In the genomic region with DNA sequence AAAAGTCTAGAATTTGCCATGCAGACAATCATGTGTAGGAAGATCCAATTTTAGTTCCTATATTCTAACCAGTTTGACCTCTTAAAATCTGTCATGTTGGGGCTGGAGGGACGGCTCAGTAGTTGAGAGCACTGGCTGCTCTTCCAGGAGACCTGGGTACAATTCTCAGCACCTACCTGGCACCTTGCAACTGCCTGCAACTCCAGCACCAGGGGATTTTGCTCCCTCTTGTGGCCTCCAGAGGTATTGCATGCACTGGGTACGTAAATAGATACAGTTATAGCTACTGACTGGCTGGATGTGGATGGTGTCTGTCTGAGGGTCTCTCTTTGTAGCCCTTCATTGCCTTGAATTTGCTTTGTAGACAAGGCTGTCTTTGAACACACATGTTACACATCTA, we compare ENCODE assay signal across 11 mouse cellular contexts. TPM values are rescaled to one million over a fixed set of nuclear protein-coding genes. Genes with fewer than 3 reads are reported as not detected.
DNase-seq lines count a peak whose midpoint lies in the region; ATAC-seq and TF ChIP-seq lines count a peak whose summit lies in the region.
"Had no signal": no experiment of that assay in that cellular context is flagged by ENCODE, and none has a peak within 500 bp of the region (broad histone marks: within the 10 kb centered on the region; RNA-seq: fewer than 3 reads in every experiment).

No protein-coding gene starts in this region.

- H3K4me1 ChIP-seq in intestine, postnatal 0 days (replicated peaks; ENCODE audit: control insufficient read depth, insufficient read depth, low read length), result peaks cover 3% of the 10 kb centered on the region; the same call in 1 of the 2 replicates
- H3K4me1 ChIP-seq in intestine, embryonic 16.5 days (ENCODE audit: control insufficient read depth, insufficient read depth, low read length), result peaks cover 34% of the 10 kb centered on the region
- H3K4me1 ChIP-seq in bone marrow macrophage, adult 2 months (ENCODE audit: control insufficient read depth, insufficient read depth, low read length), result no peaks in the 10 kb centered on the region
- H3K4me1 ChIP-seq in neural tube, embryonic 15.5 days, result peaks cover 44% of the 10 kb centered on the region
- peaks cover 49% of the 10 kb centered on the region for H3K4me1 ChIP-seq in forebrain, embryonic 13.5 days

- H3K27me3 ChIP-seq in intestine, postnatal 0 days (replicated peaks; ENCODE audit: control insufficient read depth, insufficient read depth, low read length), result no peaks in the 10 kb centered on the region
- no peaks in the 10 kb centered on the region for H3K27me3 ChIP-seq in intestine, embryonic 16.5 days (replicated peaks; ENCODE audit: control insufficient read depth, insufficient read depth, low read length)
- H3K27me3 ChIP-seq in neural tube, embryonic 15.5 days (replicated peaks), result no peaks in the 10 kb centered on the region
- no peaks in the 10 kb centered on the region for H3K27me3 ChIP-seq in forebrain, embryonic 13.5 days

- no peak overlapping the region for H3K4me2 ChIP-seq in intestine, postnatal 0 days (replicated peaks; ENCODE audit: low read depth)
- no peak overlapping the region for H3K4me2 ChIP-seq in intestine, embryonic 16.5 days (ENCODE audit: low read depth, low read length)
- no peak overlapping the region for H3K4me2 ChIP-seq in neural tube, embryonic 15.5 days
- no peak overlapping the region for H3K4me2 ChIP-seq in forebrain, embryonic 13.5 days
- H3K4me2 ChIP-seq: heart, embryonic 11.5 days had no signal

- peak; percentile 75 for TF ChIP-seq CTCF in intestine, postnatal 0 days (IDR thresholded peaks at IDR 0.05; ENCODE audit: low read depth)
- TF ChIP-seq CTCF in bone marrow macrophage, adult 2 months (IDR thresholded peaks at IDR 0.05; ENCODE audit: low read depth, low read length), result peak; percentile 61; the same call in 1 of the 2 replicates

- ATAC-seq in intestine, postnatal 0 days, result no peak
- ATAC-seq in intestine, embryonic 16.5 days, result no peak
- ATAC-seq in neural tube, embryonic 15.5 days (ENCODE audit: low FRiP score), result no peak
- ATAC-seq in forebrain, embryonic 13.5 days, result no peak
- ATAC-seq: midbrain, embryonic 16.5 days had no signal

- no peak overlapping the region for H3K27ac ChIP-seq in intestine, postnatal 0 days (ENCODE audit: low read depth, low read length)
- no peak overlapping the region for H3K27ac ChIP-seq in intestine, embryonic 16.5 days (ENCODE audit: low read length)
- H3K27ac ChIP-seq in bone marrow macrophage, adult 2 months (ENCODE audit: insufficient read depth, low read depth, low read length), result no peak overlapping the region
- H3K27ac ChIP-seq in neural tube, embryonic 15.5 days (replicated peaks), result no peak overlapping the region
- no peak overlapping the region for H3K27ac ChIP-seq in forebrain, embryonic 13.5 days
- H3K27ac ChIP-seq: embryonic facial prominence, embryonic 10.5 days had no signal

- no peak overlapping the region for H3K4me3 ChIP-seq in intestine, postnatal 0 days (ENCODE audit: low read depth, low read length)
- no peak overlapping the region for H3K4me3 ChIP-seq in intestine, embryonic 16.5 days (ENCODE audit: low read length)
- H3K4me3 ChIP-seq in bone marrow macrophage, adult 2 months (ENCODE audit: insufficient read depth, low read length), result no peak overlapping the region
- no peak overlapping the region for H3K4me3 ChIP-seq in neural tube, embryonic 15.5 days (replicated peaks)
- no peak overlapping the region for H3K4me3 ChIP-seq in forebrain, embryonic 13.5 days
- H3K4me3 ChIP-seq: embryonic facial prominence, embryonic 10.5 days had no signal

- no peak for TF ChIP-seq POLR2A in bone marrow macrophage, adult 2 months (IDR thresholded peaks at IDR 0.05; ENCODE audit: borderline replicate concordance, low read depth, low read length)

- H3K36me3 ChIP-seq in intestine, postnatal 0 days (ENCODE audit: control insufficient read depth, insufficient read depth), result peaks cover 11% of the 10 kb centered on the region
- peaks cover 4% of the 10 kb centered on the region; the same call in 1 of the 2 replicates for H3K36me3 ChIP-seq in intestine, embryonic 16.5 days (ENCODE audit: control insufficient read depth, insufficient read depth, low read length)
- peaks cover 13% of the 10 kb centered on the region for H3K36me3 ChIP-seq in neural tube, embryonic 15.5 days
- H3K36me3 ChIP-seq in forebrain, embryonic 13.5 days (ENCODE audit: poor library complexity, severe bottlenecking), result peaks cover 20% of the 10 kb centered on the region

- peak; percentile 21 for DNase-seq in thymus, postnatal 25 days
- no peak for DNase-seq in thymus, postnatal 10 days (ENCODE audit: low spot score in 2 of 2)
- DNase-seq in testis, postnatal 14 days (ENCODE audit: low spot score), result peak; percentile 49

- H3K9me3 ChIP-seq in intestine, postnatal 0 days (ENCODE audit: control insufficient read depth), result 0 out of 2 replicates have a peak, but pooled peaks cover 7% of the 10 kb centered on the region
- H3K9me3 ChIP-seq in intestine, embryonic 16.5 days (ENCODE audit: control insufficient read depth, low read length), result no peaks in the 10 kb centered on the region
- H3K9me3 ChIP-seq in neural tube, embryonic 15.5 days (replicated peaks), result no peaks in the 10 kb centered on the region
- H3K9me3 ChIP-seq in forebrain, embryonic 13.5 days (replicated peaks), result peaks cover 4% of the 10 kb centered on the region; the same call in 1 of the 2 replicates

- H3K9ac ChIP-seq in intestine, postnatal 0 days (ENCODE audit: low read depth, low read length), result no peak overlapping the region
- no peak overlapping the region for H3K9ac ChIP-seq in intestine, embryonic 16.5 days (ENCODE audit: low read depth, low read length)
- H3K9ac ChIP-seq in neural tube, embryonic 15.5 days (replicated peaks), result no peak overlapping the region
- H3K9ac ChIP-seq in forebrain, embryonic 13.5 days, result no peak overlapping the region

- WGBS in intestine, postnatal 0 days, result 96% methylated on average over 2 of the region's 2 CpGs
- WGBS in intestine, embryonic 16.5 days, result 91% methylated on average over 2 of the region's 2 CpGs
- 94% methylated on average over 2 of the region's 2 CpGs for WGBS in neural tube, embryonic 15.5 days
- 94% methylated on average over 2 of the region's 2 CpGs for WGBS in forebrain, embryonic 13.5 days

RNA-seq across cellular contexts. Expression of a gene that starts 43.4 kb away (rescaled TPM):
- polyA plus RNA-seq in intestine, postnatal 0 days (2015; fragmentation: Nextera tagmentation; extraction: Ambion mirVana), result 58.8 and 59.8 TPM in 2 replicates
- polyA plus RNA-seq in intestine, embryonic 16.5 days (2015; fragmentation: Nextera tagmentation; extraction: Ambion mirVana), result 62.5 and 65.2 TPM in 2 replicates
- not detected in 2 replicates for polyA plus RNA-seq in bone marrow macrophage, adult 2 months (2012; ENCODE audit: insufficient read depth, insufficient read length, missing spikeins)
- 24.9 and 25.8 TPM in 2 replicates for polyA plus RNA-seq in neural tube, embryonic 15.5 days (2015; fragmentation: Nextera tagmentation; extraction: Ambion mirVana)
- polyA plus RNA-seq in forebrain, embryonic 13.5 days (2015; fragmentation: Nextera tagmentation; extraction: Ambion mirVana), result 46.4 and 52.3 TPM in 2 replicates

Comparison
In these comparisons a context has a peak if more than half of its experiments do, and no peak if none do; other contexts are left out.
1. DNase-seq: peak in thymus, postnatal 25 days (single experiment) and testis, postnatal 14 days (single experiment); none in thymus, postnatal 10 days (0 of 2).
2. RNA of a gene that starts 43.4 kb away (polyA plus RNA-seq): 62.5 to 65.2 TPM in intestine, embryonic 16.5 days, 58.8 to 59.8 TPM in intestine, postnatal 0 days, 46.4 to 52.3 TPM in forebrain, embryonic 13.5 days and 24.9 to 25.8 TPM in neural tube, embryonic 15.5 days; not detected in bone marrow macrophage, adult 2 months; every median in the first group is over 10 times any median in the second.